Mouse (Mus musculus) heart, postnatal 36 days (tissue): ENCODE data around the gene Cyp24a1. TPM values are rescaled to one million over a fixed set of nuclear protein-coding genes. Genes with fewer than 3 reads are reported as not detected.
"Not testable (repeated sequence)": the region's sequence is repeated elsewhere in the genome, so short reads cannot be mapped to it uniquely, and the experiment has no call there.

Source experiments
- DNase-seq, 2 experiments: peaks; one replicate each; pipeline ENCODE4 v3.0.0; 2021 to 2022
- intact Hi-C: fragments of 180-260 bp; cut with DNase I; formaldehyde crosslinking; loops from one replicate; pipeline ENCODE4 v1.15.1; 2025
- total RNA-seq, 2 experiments: library from RNA; stranded (reverse); gene quantifications; 2 replicates each; pipeline ENCODE4 v1.2.3; 2021

The Cyp24a1 gene
- total RNA-seq, 2 experiments from 2014 or later, result not detected

DNA sequence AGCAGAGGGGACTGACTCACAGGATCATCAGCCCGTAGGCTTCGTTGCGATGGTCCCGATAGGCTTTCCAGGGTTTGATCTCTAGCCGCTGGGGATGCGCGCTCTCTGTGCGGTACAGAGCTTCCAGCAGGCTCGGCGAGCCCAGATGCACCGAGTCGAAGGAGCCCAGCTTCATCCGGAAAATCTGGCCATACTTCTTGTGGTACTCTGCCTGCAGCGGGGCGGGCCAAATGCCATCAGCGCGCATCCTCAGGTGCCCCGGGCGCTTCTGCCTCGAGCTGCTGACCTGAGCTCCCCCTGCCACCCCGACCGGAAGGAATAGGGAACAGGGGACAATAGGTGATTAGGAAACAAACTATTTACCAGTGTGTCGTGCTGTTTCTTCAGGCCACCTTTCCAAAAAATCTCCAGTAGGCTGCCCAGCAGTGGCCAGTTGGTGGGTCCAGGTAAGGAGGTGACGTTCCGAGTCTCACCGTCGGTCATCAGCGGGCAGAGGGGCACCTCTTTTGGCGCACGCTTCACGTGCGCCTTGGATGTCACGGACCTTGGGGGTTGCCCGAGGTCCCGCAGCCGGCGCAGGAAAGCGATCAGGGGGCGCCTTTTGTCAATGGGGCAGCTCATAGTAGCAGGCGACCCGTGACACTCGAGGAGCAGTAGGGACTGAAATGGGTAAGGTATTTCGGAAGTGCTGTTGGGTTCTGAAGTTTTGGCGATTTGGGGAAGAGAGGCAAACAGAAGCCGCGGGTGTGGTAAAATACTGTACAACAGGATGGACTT is 603 bp downstream of the Cyp24a1 start, which contains the start of gene Pfdn4:
TSS of gene Pfdn4 (plus strand) at position 275 of the 777 bp plus-strand sequence.
- no peak for DNase-seq

DNA sequence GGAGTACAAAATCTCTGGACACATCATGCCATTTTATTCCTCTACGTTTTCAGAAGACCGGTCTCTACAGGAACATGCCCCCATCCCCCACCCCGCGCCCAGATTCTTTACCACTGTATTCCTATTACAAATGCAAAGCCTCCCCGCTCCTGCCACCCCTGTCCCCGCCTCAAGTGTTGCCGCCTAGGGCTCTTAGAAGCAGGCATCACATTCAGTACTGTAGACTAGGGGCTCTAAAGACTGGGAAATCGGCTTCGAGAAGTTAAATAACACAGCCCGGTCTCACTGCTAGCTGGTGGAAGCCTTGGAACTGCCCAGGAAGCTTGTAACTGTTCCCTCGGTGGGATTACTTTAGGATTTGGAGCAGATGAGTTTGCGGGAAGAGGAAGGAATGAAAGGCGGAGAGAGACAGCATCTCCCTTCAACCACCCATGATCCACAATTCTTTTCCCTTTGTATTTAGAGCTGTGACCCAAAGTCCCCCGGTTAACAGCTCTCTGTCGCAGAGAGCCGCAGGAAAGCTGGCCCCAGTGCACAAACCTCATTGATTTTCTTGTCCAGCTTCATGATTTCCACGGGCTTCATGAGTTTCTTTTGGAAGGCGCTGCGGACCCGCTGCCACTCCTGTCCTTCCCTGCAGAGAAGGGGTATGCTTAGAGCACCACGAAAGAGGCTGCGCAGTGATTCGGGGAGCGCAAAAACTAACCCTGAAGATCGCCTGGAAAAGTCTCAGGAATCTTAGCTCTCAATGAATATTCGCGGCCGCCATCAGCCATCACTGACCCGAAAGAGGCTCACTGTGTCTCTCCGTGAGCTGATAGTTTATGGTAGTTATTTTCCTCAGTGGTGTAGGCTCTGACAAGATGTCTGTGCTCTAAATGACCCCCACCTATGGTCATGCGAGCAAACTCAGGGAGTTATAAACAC is 1.9 kb downstream of the Cyp24a1 start:
- intact Hi-C loops, result no loop called here
- DNase-seq, result no peak

More for the DNA sequence above, 603 bp downstream of the Cyp24a1 start, which contains the start of gene Pfdn4:
- intact Hi-C loops, result no loop called here

DNA sequence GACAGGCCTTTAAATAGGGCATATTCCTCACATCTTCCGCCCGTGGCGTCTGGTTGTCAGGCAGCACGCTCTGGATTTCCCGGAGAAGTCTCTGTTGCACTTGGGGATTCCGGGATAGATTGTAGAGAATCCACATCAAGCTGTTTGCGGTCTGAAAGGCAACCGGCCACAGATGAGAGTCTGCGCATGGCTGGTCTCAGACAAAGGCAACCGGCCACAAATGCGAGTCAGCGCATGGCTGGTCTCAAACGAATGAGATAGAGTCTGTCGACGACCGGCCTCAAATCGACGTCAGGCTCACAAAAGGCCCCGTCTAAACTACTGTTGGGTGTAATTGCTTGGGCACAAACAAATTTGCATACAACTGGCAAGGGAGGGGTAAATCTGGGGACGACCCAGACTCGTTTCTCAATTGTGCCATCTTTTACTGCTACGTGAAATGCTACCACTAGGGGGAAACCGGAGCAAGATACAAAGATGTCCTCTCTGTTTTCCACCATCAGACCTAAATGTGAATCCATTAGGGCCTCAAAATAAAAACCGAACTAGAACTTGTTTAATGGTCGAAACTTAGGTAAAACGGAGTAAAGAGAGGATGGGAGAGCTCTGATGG is 8.9 kb downstream of the Cyp24a1 start:
- no peak for DNase-seq
- intact Hi-C loops, result loop anchor here (1.0 kb wide), 1 partner anchor 19 kb away; no protein-coding TSS in a partner anchor

DNA sequence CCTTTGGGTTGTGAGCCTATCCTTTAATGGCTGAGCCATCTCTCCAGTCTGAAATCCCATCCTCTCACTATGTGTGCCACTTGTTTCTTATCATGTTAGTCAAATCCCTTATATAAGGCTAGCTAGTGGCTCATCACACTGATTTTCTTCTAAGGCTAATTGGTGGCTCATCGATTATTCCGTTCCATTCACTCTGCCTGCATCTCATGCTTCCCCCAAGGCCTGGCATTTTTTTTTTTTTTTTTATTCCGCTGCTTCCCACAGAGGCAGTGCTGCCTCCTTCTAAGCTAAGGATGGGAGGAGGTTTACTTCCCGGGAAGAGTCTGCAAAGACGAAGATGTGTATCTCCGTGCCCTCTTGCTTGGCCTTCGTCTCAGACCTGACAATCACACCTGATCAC is 9.7 kb downstream of the Cyp24a1 start:
- DNase-seq, result no peak
- intact Hi-C loops, result no loop called here

DNA sequence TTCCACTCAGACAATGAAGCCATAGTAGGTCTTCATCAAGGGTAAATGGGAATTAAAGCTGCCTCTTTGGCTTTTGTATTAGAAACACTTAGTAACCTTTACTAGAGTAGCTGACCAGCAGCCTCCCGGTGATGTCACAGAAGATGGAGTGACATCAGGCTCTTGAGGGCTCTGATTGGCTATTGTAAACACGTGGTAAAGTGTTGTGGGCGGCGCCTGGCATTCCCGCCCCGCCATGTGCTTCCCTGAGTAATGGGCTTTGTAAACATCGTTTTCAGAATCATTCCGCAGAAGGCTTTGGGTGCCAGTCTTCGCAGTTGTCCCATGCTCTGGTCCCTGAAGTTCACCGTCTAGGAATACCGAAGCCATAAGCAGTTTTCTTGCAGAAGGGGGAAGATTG is 13.0 kb downstream of the Cyp24a1 start:
- DNase-seq, result no peak
- intact Hi-C loops, result no loop called here

DNA sequence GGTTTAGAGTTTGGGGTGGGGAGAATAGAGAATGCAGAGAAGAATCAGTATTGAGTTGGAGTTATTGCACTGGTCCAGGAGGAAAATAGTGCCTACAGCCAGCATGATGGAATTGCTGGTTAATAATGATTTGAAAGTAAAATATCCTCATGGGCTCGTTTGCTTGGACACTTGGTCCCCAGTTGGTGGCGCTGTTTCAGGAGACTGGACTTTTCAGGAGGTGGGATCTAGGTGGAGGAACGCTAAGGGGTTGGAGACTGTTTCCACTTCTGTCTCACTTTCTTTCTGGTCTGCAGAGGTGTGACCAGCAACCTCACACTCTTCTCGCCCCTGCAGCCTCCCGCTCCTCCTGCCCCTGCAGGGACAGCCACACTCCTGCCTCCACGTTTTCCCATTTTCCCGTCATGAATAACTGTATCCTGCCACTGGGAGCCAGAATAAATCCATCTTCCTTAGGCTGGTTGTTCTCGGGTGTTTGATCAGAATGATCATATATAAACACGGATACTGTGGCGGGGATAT is 14.9 kb downstream of the Cyp24a1 start:
- intact Hi-C loops, result no loop called here

DNA sequence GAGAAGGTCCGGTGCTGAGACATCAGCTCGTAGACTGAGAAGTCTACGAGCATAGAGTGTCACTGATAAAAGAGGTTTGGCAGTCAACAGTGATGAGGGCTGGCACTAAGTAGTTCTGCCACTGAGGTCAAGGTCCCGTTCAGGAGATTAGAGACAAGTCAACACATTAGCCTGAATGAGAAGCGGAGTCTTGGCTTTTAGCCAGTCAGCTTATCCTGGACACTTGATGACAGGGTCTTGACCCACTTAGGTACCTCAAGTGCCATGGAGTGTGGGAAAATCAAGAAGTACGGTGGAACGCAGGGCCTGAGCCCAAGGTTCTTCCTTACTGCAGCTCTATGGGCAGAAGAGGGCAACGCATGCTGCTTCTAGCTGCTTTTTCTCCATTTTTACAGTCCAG is 20.3 kb downstream of the Cyp24a1 start:
- intact Hi-C loops, result loop anchor here (2.0 kb wide), 1 partner anchor 30 kb away; no protein-coding TSS in a partner anchor
- no peak for DNase-seq

More for the DNA sequence above, 14.9 kb downstream of the Cyp24a1 start:
- DNase-seq, result no peak

DNA sequence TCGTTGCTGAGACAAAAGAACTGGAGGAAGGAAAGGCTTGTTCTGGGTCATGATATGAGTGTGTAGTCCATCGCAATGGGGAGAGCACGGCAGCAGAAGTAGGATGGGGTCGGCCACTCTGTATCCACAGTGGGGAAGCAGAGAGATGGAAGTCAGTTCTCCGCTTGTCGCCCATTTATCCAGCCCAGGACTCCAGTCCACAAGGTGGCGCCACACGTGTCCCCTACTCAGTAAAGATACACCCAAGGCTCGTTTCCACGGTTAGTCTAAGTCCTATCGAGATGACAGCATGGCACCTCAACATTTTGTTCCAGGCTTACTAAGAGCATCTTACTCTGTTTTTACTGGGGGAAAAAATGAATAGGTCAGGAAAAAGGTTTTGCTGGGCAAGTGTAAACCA is 20.7 kb downstream of the Cyp24a1 start:
- DNase-seq, result peak; percentile 16 to 45
- intact Hi-C loops, result loop anchor here (2.0 kb wide), 1 partner anchor 31 kb away; no protein-coding TSS in a partner anchor

DNA sequence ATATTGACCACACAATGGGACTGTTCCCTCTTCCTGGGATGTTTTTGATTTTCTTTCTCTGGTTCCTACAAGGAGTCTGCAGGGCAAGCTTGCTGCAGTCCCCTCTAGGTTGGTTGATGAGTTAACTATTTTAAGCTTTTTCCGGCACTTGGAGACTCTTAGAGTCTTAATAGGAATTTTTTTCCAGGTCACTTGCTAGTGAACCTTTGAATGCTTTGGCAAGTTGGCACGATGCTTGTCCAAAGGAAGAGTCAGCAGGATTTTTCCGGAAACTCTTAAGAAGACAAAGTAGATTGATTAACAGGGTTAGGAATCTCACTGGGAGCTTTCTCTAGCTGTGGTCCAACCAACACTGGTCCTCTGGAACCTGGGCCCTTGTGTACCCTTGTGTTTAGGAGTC is 21.8 kb downstream of the Cyp24a1 start:
- no peak for DNase-seq
- intact Hi-C loops, result no loop called here

DNA sequence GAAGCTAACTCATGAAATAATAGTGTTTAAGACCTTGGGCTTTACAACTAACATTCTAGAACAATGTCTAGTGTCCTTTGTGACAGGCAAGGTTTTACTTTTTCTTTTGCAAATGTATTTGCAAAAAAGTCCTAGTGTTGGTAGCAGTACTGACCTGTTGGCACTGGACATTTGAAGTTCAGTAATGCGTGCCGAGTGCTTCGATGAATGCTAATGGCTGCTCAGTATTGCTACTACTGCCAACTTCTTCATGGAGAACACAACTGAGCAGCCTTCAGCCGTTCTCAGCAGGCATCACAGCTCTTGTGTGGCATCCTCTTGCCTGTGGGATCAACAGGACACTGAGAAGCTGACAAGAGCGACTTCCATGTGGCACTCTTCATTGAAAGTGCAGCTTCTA is 22.8 kb downstream of the Cyp24a1 start:
- intact Hi-C loops, result no loop called here
- DNase-seq, result no peak

DNA sequence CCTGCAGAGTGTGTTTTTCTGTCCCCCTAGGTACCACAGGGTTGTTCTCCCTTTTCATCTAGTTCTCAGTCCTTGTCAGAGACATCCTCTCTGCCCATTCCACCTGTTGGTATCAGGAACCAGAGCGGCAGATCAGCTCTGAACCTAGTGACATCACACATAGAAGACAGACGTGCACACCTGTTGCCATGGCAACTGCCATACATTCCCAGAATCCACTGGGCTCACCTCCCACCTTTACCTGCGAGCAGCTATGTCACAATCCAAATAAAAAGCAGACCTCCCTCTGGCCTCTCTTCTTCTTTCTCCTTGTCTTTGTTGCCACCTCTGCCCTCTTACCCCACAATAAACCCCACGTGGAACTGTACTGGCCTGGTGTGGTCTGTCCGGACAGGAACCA is 26.4 kb downstream of the Cyp24a1 start:
- intact Hi-C loops, result no loop called here
- no peak for DNase-seq

DNA sequence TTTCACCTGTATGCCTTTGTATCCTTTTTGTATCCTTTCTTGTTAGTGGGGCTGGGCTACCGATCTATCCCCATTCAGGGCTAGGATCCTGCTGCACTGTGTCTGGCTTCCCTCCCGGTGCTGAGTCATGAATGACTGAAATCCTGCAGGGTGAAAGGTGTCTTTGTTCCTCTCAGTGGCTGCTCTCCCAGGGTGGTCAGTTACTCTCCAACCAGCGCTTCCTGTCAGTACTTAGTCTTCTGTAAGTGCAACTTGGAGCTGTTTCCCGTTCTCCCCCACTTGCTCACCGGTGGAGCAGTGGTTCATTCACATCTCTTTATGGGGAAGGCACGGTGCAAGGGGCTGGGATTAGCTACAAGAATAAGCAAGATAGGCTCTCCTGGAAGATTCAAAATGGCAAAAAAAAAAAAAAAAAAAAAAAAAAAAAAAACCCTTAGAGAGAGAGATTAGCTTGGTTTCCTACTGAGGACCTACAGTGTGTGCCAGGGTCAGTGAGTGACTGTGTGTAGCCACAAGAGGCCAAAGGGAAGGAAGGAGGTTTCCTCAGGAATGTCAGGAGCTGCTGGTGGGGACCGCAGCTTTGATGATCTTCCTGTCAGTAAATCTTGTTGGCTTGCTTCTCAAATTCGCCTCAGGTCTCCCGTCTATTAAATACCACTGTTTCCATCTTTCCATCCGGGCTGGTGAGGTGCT is 27.2 kb downstream of the Cyp24a1 start:
- peak; percentile 21 to 23 for DNase-seq
- intact Hi-C loops, result no loop called here

DNA sequence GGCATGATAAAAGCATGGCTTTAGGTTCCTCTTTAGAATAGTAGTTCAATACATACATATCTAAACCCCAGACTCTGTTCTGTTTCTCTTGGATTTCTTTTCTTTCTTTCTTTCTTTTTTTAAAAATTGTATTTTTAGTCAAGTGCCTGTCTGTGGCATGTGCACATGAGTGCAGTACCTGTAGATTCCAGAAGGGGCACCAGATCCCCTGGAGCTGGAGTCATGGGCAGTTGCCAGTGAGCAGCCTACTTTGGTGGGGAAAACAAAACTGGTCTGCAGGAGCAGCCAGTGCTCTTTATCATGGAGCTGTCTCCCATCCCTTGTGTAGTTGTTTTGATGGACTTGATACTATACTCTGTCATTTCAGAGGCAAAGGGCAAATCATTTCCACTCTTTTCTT is 28.9 kb downstream of the Cyp24a1 start:
- intact Hi-C loops, result no loop called here
- DNase-seq, result no peak

DNA sequence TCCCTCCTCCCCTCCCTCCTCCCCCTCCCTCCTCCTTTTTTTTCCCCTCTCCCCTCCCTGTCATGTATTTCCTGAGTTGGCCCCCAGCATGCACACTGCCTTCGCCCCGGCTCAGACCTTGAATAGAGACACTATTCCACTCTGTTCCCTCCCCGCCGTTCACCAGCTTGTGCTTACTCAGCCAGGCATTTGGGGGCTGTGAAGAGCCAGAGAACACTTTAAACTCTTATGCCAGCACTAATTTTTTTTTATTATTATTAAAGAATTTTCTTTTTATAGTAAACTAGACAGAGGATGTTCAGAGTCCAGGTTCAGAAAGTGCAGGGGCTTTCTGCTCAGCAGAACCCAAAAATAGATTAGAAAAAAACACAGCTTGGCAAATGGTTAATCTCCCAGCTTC is 32.1 kb downstream of the Cyp24a1 start:
- intact Hi-C loops, result no loop called here
- DNase-seq, result no peak

DNA sequence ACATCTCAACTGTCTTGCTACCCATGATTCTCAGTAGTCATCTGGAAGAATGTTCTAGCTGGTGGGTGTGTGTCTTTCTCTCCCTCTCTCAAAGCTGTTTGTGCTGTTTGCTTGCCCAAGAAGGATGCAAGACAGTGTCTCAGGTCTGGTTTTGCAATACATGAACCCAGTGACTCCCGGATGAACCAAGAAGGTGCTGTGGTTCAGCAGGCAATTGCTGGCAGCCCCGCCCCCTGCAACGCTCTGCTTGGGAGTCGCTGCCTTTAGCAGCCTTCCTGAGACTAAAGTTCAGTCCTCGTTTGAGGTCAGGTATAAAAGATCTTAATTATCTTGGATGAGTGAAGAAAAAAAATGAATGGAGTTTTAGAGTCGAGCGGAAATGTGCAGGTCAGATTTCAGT is 35.3 kb downstream of the Cyp24a1 start:
- intact Hi-C loops, result no loop called here
- DNase-seq, result no peak

DNA sequence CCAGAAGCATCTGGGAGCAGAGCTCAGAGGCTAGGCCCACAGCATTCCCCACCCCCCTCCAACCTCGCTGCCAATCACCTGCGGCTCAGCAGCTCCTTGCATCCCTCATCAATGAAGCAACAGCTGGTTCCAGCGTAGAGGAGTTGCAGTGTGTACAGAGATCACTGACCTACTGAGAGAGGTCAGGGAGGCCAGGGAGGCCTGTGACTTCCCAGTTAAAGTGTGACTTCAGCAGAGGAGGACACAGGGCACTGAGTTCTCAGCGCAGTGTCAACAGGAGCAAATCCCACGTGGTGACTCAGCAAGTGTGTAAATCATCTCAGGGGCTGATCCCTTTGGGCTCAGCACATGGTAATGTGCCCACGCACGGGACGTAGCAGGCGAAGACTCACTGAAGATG is 37.1 kb downstream of the Cyp24a1 start:
- intact Hi-C loops, result no loop called here
- DNase-seq, result no peak

DNA sequence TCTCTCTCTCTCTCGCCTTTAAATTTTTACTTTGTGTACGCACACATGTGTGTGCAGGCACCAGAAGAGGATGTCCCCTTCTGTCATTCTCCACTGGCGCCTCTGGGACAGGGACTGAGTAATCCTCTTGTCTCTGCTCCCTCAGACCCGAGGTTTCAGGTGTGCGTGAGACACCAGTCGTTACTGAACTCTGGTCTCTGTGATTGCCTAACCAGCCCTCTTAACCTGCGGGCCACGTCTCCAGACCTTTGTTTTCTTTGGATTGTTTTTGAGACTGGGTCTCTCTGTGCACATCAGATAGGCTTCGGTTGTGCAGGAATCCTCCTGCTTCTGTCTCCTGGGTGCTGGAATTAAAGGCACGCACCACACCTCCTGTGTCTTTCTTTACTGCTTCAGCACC is 37.8 kb downstream of the Cyp24a1 start:
- no peak for DNase-seq
- intact Hi-C loops, result no loop called here

DNA sequence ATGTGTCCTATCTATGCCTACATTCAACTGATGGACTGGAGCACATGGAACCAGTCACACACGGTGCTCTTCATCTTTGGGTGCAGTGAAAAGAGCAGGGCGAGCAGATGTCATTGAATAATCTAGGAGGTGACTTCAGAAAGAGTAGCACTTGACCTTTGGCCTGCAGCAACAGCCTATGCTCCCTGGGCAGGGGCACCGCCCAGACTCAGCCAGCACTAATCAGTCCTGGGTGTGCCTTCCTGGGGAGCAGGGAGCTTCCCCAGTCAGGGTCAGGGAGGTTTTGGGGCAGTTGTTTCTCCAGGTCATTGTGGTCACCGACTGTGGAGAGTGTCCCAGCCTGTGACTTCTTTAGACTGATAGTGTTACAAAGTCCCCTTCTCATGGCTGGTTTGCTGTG is 43.1 kb downstream of the Cyp24a1 start:
- intact Hi-C loops, DNase-seq: not testable (repeated sequence)

DNA sequence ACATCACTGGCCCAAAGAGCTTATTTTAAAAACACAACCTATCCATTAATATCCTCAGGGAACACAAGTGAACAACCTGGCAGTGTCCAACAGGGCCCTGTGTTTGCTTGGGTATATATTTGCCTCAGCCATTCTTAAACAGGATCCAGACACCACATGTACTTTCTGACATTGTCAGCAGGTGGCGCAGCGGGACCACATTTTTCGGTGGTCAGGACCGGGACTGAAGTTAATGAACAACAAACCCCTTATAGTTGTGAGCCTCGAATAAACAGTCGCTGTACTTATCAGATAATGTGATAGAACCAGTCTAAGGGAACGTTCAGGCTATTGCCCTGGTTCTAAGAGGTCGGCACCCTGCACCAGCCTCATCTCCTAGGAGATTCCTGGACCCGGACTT is 46.0 kb downstream of the Cyp24a1 start:
- peak; percentile 80 to 86 for DNase-seq
- intact Hi-C loops, result loop anchor here (1.0 kb wide), 1 partner anchor 57 kb away; no protein-coding TSS in a partner anchor

DNA sequence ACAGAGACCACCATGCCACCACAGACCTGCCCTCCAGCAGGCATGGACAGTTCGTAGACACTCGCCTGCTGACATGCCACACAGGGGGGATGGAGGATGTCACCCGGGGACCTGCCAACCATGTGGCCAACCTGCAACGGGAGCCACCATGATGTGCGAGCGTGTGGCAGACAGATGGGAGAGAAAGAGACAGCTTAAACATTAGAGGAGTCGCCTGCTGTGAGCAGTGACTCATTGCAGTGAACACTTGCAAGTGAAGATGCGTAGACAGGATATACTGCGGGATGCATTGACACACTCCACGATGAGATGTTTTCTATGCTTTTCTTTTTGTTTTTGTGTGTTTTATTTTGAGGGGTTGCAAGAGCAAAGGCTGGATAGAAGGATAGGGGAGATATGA is 49.3 kb downstream of the Cyp24a1 start:
- intact Hi-C loops, result loop anchor here (5.0 kb wide), 1 partner anchor 425 kb away; no protein-coding TSS in a partner anchor

More for the DNA sequence above, 49.3 kb downstream of the Cyp24a1 start:
- DNase-seq, result no peak
